Mouse (Mus musculus) lung, adult 2 months (tissue): ENCODE measurements around the gene Usp15. TPM values are rescaled to one million over a fixed set of nuclear protein-coding genes. Genes with fewer than 3 reads are reported as not detected.

ENCODE experiments used
- DNase-seq: peaks from one replicate; pipeline ENCODE4 v3.0.0; 2022
- H3K4me1 ChIP-seq: fragments of 200-500 bp; 2 replicates; pipeline ENCODE4 v1.6.1; 2011; ENCODE audit warnings: low read length; ENCODE audit not compliant: control insufficient read depth, insufficient read depth
- H3K4me3 ChIP-seq: fragments of 200-500 bp; replicated peaks from 2 replicates; pipeline ENCODE3; 2011; ENCODE audit warnings: low read depth, mild to moderate bottlenecking, control low read depth, low read length; ENCODE audit errors: extremely low read depth
- CTCF ChIP-seq: fragments of 200-500 bp; IDR thresholded peaks from 2 replicates; pipeline ENCODE4 v1.5.1; 2011; ENCODE audit warnings: mild to moderate bottlenecking, low read length, control low read depth; ENCODE audit not compliant: insufficient read depth
- POLR2A ChIP-seq: fragments of 200-500 bp; IDR thresholded peaks from 2 replicates; pipeline ENCODE4 v1.6.1; 2011; ENCODE audit warnings: low read depth, mild to moderate bottlenecking, control low read depth, low read length, borderline replicate concordance; ENCODE audit errors: extremely low read depth
- WGBS: fragments of 180-500 bp; shearing (Covaris S2); methylation state at CpG from one replicate; pipeline ENCODE4 v1.1.7; 2018; 5-methylcytosine and 5-hydroxymethylcytosine counted together
- polyA plus RNA-seq: library from polyadenylated mRNA; depleted of rRNA; stranded (reverse); fragments of >200 nt; gene quantifications from 2 replicates; pipeline ENCODE4 v1.2.3, GENCODE M21; 2012

The Usp15 gene
- polyA plus RNA-seq, 1 experiment: 8.1 TPM

DNA sequence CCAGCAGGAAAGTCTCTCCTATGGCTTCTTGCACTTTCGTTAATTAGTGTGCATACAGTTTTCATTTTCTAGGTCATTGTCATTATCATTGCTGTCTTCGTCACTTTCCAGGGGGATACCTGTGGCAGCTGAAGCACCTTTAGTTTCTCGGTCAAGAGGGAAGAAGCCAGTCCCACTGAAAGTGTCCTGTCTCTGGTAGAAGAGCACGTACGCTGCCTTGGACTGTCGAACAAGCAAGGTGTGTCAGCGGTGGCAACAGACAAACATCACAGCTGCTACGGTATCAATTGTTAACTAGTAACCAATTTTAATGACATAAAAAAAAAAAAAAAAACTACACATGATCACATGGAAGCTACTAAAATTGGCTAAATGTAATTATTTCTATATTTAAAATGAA, 83.3 kb downstream of the Usp15 start:
- Histone ChIP-seq H3K4me1 (no peaks in the 10 kb centered on the region), H3K4me3 (no peak overlapping the region)
- DNase-seq: no peak
- 95% methylated on average over 8 of the region's 8 CpGs for WGBS
- no peak for TF ChIP-seq CTCF
- no peak for TF ChIP-seq POLR2A

DNA sequence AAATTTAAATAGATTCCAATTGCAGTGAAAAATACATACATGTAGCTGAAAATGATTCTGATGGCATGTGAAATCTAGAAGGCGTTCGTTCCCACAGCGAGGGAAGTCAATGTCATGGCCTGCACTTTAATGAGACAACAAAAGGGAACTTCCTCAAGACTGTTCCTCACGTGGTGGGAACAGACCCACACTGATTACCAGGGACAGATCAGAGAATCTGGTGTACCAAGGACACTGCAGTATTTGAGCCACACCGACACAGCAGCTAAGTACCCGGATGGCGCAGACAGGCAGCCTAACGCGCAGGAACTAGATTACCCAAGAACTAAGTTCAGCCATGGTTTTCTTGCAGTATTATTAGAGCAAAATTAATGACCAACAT, 84.0 kb downstream of the Usp15 start:
- TF ChIP-seq POLR2A: no peak
- no peak for TF ChIP-seq CTCF
- WGBS: 87% methylated on average over 9 of the region's 9 CpGs
- DNase-seq: no peak

DNA sequence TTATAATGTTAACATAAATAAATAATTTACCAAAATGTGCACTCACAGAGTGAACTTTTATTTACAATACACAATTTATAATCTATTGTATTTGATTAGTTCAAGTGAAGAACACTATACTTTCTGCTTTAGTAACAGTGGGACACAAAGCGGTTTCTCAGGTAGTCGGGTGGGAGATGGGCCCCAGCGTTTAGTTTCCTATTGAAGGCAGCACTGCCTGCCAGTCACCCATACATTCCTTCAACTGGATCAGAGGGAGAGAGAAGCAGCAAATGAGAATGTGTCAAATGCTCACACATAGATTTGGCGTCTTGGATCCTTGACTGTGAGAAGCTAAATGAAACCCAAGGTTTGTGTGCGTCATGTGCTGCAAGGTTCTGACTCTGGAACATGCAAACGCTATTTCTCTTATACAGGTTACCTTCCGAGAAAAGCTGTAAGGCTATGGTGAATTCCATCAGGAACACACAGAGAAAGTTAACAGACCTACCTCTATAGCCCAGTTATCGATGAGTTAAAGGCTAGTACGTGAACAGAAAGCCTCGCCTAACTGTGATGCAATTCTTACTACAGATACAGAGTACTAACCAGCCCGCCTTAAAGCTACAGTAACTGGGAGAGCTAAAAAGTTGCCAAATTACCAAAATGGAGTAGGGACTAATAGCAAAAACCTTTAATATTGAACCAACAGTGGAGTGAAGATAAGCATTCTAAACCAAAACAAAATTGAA, 84.6 kb downstream of the Usp15 start:
- TF ChIP-seq CTCF: no peak
- no peak for TF ChIP-seq POLR2A
- 81% methylated on average over 11 of the region's 11 CpGs for WGBS
- no peak overlapping the region for H3K4me3 ChIP-seq
- DNase-seq: no peak
- H3K4me1 ChIP-seq: no peaks in the 10 kb centered on the region

More for the DNA sequence above, 84.0 kb downstream of the Usp15 start:
- Histone ChIP-seq H3K4me1 (no peaks in the 10 kb centered on the region), H3K4me3 (no peak overlapping the region)

DNA sequence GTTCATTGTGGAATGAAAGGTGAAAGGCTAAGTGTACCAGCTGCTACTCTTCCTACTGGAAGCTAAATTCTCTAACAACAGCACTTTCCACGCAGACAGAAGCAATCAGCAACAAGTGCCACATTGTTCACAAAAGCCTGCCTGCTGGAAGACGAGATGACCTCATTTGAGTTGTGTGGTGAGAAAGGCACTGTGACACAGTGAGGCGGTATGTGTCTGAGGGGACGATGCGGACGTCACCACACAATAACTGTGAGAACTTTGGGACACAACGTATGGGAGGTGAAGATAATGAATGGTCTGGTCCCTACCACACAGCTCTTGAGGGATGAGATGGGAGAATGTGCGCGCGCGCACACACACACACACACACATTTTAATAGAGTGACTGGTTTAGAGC, 86.2 kb downstream of the Usp15 start:
- WGBS: 71% methylated on average over 11 of the region's 11 CpGs

DNA sequence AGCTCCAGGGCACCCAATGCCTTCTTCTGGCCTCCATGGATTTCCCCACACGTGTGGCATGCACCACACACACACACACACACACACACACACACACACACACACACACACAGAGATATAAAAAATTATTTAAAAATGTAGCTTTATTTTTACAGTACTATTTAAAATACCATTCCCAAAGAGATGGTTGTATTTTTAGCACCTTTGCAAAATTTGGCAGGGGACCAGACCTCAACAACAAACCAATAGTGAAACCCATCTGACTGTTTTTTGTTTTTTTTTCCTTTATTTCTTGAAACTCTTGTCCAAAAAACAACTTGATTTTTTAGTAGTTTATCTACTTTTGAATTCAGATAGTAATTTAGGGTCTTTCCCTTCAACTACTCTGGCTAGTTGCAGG, 88.3 kb downstream of the Usp15 start:
- TF ChIP-seq CTCF (no peak), POLR2A (no peak)
- WGBS: 64% methylated on average over 1 of the region's 1 CpGs
- H3K4me1 ChIP-seq: no peaks in the 10 kb centered on the region
- DNase-seq: no peak
- H3K4me3 ChIP-seq: no peak overlapping the region

More for the DNA sequence above, 86.2 kb downstream of the Usp15 start:
- TF ChIP-seq POLR2A (no peak), CTCF (no peak)
- DNase-seq: no peak
- no peak overlapping the region for H3K4me3 ChIP-seq
- no peaks in the 10 kb centered on the region for H3K4me1 ChIP-seq

DNA sequence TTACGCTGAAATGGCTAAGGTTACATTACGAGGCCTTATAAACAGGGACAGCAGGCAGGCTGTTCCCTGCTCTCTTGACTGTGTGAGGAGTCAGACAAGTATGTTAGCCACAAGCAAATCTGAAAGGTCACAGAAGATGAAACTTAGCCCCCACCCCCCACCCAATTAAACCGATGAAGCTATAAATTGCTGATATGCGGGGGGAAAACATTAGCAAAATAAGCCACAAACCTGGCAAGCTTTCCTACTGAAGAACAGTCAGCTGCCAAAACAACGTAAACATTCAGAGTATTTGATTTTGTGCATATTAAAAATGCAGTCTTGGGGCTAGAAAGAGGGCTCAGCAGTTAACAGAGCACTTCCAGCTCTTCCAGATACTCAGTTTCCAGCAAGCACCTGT, 88.7 kb downstream of the Usp15 start:
- DNase-seq: no peak
- no peak overlapping the region for H3K4me3 ChIP-seq
- no peaks in the 10 kb centered on the region for H3K4me1 ChIP-seq
- TF ChIP-seq POLR2A (no peak), CTCF (no peak)
- WGBS: 81% methylated on average over 5 of the region's 5 CpGs

DNA sequence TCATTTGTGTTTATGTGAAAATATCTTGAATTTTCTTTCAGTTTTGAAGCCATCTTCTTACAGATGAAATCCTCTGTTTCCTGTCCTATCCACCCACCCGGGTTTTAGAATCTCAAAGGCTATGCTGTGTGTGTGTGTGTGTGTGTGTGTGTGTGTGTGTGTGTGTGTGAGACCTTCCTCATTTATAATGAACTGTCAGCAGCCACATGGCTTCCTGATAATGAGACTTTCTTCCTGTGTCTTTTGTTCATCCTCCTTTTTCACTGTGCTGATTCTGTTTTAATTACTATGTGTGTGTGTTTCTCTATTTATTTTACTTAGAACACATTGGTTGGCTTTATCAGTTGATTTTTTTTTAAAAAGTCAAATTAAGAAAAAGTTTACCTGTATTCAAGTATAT, 95.5 kb downstream of the Usp15 start:
- 28% methylated on average over 1 of the region's 1 CpGs for WGBS
- no peak for DNase-seq

DNA sequence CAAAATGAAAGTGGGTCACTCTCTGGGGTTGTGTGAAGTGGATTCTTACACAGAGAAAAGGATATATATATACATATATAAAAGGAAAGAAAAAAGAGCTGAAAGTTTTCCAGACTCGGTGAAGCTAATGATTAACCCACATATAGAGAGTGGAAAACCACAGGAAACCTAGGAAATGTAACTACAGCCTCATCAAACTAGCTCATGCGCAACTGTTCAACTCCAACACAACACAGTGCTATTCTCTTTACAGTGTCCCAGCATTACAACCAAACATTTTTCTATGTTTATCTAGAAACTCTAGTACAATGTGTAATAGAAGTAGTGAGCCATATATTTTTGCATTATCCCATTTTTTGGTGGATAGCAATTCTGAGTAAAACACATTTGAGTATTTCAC, 96.2 kb downstream of the Usp15 start:
- Histone ChIP-seq H3K4me3 (no peak overlapping the region), H3K4me1 (no peaks in the 10 kb centered on the region)
- no peak for TF ChIP-seq POLR2A
- no peak for TF ChIP-seq CTCF
- DNase-seq: no peak
- WGBS: 74% methylated on average over 2 of the region's 2 CpGs

More for the DNA sequence above, 95.5 kb downstream of the Usp15 start:
- Histone ChIP-seq H3K4me1 (no peaks in the 10 kb centered on the region), H3K4me3 (no peak overlapping the region)
- no peak for TF ChIP-seq POLR2A
- TF ChIP-seq CTCF: no peak

DNA sequence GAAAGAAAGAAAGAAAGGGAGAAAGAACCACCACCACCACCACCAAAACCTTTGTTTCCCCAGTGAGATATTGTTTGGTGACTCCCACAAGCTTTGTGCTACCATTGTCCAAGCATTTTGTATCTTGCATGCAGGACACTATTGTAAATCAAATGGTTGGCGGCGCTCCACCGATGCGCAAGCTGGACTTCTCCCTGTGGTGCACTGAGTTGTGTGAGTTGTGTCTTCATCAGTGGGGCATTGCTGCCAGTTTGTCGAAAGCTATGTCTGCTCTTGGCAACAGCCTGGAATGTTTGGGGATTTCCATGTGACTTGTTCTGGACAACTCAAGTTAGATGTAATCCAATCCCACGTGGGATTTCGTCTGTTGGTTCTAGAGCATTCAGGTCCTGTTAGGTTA, 102.3 kb downstream of the Usp15 start:
- H3K4me3 ChIP-seq: no peak overlapping the region

DNA sequence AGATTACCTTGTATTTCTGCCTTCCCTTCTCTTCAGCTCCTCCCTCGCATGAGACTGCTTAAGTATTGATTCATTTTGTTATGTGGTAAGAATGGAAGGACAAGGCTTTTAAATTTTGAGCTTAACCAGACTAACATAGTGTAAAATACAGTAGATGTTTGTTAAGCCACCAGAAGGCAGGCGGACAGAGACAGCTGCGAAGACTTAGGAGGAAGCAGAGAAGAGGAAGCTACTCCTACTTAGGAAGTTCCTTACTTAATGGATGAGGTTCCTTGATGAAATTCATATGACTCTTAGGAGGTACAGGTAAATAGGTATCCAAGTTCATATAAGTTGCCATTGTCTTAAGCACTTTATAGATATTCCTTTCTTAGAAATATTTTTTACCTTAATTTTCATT, 104.2 kb downstream of the Usp15 start:
- DNase-seq: no peak
- Histone ChIP-seq H3K4me3 (no peak overlapping the region), H3K4me1 (no peaks in the 10 kb centered on the region)
- TF ChIP-seq CTCF: no peak
- no peak for TF ChIP-seq POLR2A
- WGBS: 51% methylated on average over 3 of the region's 3 CpGs

More for the DNA sequence above, 102.3 kb downstream of the Usp15 start:
- WGBS: 77% methylated on average over 7 of the region's 7 CpGs
- TF ChIP-seq POLR2A (no peak), CTCF (no peak)
- no peak for DNase-seq
- no peaks in the 10 kb centered on the region for H3K4me1 ChIP-seq

DNA sequence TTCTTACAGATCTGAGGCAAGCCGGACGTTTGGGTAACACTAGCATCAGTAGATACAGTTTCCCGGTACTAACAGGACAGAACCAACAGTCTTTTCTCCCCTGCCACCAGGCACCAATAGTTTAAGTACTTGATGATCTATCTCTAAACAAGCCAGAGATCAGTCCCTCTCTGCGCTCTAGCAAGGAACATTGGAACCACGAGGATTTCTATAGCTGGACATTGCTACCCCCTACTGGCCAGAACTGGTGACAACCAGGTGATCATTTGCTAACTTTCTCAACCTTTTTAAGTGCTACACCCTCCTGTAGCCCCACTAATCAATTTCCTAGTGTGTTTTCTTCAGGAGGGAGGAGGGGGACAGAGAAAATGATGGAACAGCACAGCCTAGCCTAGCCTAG, 105.1 kb downstream of the Usp15 start:
- H3K4me1 ChIP-seq: no peaks in the 10 kb centered on the region
- peak; percentile 43 for TF ChIP-seq CTCF
- no peak for TF ChIP-seq POLR2A
- 26% methylated on average over 5 of the region's 5 CpGs for WGBS
- DNase-seq: peak; percentile 40
- H3K4me3 ChIP-seq: no peak overlapping the region
